Mouse (Mus musculus) retina, embryonic 14.5 days (tissue): ENCODE results near the gene Ptrh1.

Experiments used
- DNase-seq: peaks from one replicate; pipeline ENCODE4 v3.0.0-alpha.2; 2015; ENCODE audit warnings: low spot score

Ptrh1 gene

GRCm38 (mm10) chr2:32795748-32796418 lies 20.3 kb downstream of the Ptrh1 start:
- no peak for DNase-seq

- DNase-seq: no peak
Measured at GRCm38 (mm10) chr2:32798251-32798962, 22.8 kb downstream of the Ptrh1 start.

GRCm38 (mm10) chr2:32808816-32809566 lies 33.4 kb downstream of the Ptrh1 start:
- DNase-seq: no peak

GRCm38 (mm10) chr2:32811959-32812358 lies 36.4 kb downstream of the Ptrh1 start:
- no peak for DNase-seq

- DNase-seq: no peak
Measured at GRCm38 (mm10) chr2:32816497-32816896, 40.9 kb downstream of the Ptrh1 start.

GRCm38 (mm10) chr2:32816946-32817581 lies 41.5 kb downstream of the Ptrh1 start:
- peak; percentile 55 for DNase-seq

GRCm38 (mm10) chr2:32817589-32817988 lies 42.0 kb downstream of the Ptrh1 start:
- DNase-seq: no peak

- DNase-seq: no peak
Measured at GRCm38 (mm10) chr2:32818208-32818607, 42.6 kb downstream of the Ptrh1 start.

GRCm38 (mm10) chr2:32821041-32821802 lies 45.6 kb downstream of the Ptrh1 start:
- peak; percentile 66 for DNase-seq

- DNase-seq: no peak
Measured at GRCm38 (mm10) chr2:32822643-32823042, 47.1 kb downstream of the Ptrh1 start.

GRCm38 (mm10) chr2:32823153-32823552 lies 47.6 kb downstream of the Ptrh1 start:
- peak; percentile 80 for DNase-seq

GRCm38 (mm10) chr2:32823579-32824154 lies 48.1 kb downstream of the Ptrh1 start:
- peak; percentile 47 for DNase-seq

GRCm38 (mm10) chr2:32824181-32824580 lies 48.6 kb downstream of the Ptrh1 start:
- peak; percentile 72 for DNase-seq

- no peak for DNase-seq
Measured at GRCm38 (mm10) chr2:32824778-32825177, 49.2 kb downstream of the Ptrh1 start.

- DNase-seq: no peak
Measured at GRCm38 (mm10) chr2:32825796-32826195, 50.2 kb downstream of the Ptrh1 start.
